Mouse (Mus musculus) activated CD4-positive, CD25-positive, alpha-beta regulatory T cell, adult 4 months (primary cell): ENCODE data around the gene Ski. TPM values are rescaled to one million over a fixed set of nuclear protein-coding genes. Genes with fewer than 3 reads are reported as not detected.

Experiments
- ATAC-seq: one replicate; pipeline ENCODE4 v1.8.0; 2017
- polyA plus RNA-seq, 2 experiments: library from polyadenylated mRNA; unstranded; fragments of 100-300 nt; shearing (Covaris generic); gene quantifications; one replicate each; pipeline ENCODE4 v1.2.1; 2017

Gene Ski
- polyA plus RNA-seq, 2 experiments from 2014 or later = 24.7 to 25.0 TPM

DNA sequence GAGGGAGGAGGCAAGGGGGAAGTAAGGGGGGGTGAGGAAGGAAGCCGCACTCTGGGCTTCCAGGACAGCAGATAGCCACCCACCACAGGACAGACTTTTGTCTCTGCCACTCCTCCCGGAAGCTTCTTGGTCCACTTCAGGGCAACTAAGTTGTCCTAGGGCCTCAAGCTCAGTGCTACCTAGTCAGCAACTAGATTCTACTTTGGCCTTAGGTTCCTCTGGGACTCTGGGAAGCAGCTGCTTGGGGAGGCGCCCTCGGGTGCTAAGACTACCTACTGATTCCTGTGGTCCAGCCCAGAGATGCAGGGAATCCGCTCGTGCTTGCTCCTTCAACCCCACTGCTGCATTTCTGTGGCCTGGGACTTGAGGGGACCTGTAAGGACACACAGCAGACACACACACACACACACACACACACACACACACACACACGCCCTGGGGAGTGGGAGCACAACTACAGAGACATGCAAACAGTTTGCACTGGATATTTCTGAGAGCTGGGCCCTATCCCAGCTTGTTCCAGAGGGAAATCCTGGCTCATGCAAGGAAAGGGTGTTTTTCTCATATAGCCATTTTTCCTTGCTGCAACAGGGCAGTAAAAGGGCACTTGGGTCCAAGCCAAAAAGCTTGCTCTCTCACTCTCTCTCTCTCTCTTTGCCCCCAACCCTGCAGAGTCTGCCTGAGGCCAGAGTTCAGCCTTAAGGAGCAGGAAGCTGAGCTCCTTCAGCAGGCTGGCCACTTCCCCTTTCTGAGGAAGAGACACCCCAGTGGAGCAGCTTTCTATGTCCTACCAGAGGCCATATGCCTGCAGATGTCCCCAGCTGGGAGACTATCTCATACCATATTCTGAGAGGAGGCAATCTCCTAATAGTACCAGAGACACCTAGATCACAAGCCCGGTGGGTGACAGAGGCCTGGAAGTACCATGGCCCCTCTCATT, 12.2 kb upstream of the Ski start:
- ATAC-seq = no peak

DNA sequence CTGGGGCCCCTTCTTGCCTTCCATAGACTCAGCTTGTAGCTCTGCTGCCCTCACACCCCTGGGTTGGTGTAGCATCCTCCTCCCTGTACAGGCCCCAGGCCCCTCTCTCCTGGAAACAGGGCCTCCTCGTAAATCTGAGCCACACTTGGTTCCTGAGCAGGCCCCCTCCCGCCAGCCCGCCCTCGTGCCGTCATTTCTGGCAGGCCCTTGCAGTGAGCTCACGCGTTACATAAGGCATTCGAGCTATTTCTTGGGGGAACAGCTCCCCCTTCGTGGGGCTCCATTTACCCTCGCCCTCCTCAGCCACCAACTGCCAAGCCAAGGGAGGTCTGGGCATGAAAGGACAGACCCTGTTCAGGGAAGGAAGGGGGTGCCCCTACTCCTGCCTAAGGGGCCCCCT, 11.5 kb upstream of the Ski start:
- ATAC-seq = no peak

DNA sequence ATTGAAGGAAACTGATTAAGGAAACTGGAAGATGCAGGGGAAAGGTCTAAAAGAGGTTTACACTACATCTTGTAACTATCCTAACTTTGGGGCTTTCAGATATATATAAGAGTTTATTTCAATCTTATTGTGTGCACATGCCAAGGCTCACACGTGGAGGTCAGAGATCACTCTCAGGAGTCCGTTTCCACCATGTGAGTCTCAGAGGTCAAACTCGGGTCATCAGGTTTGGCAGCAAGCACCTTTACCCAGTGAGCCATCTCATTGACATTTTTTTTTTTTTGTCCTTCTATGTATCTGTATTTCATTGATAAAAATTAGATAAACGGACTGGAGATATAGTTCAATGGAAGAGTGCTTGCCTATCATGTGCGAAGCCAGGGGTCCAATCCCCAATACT, 6.1 kb upstream of the Ski start:
- ATAC-seq = no peak

DNA sequence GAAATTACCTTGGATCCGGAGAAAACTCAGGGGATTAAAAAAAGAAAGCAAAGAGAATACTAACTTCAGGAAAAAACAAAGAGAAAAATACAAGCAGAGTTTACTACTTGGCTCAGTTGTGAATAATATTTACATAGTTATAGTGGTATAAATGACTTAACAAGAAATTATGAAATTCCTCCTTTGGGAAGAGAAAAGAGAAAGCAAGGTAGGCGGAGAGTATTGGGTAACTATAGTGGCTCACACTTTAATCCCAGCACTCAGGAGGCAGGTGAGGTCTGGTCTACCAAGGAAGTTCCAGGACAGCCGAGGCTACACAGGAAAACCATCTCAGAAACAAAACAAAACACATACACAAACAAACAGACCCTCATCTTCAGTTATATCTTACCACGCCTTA, 5.6 kb upstream of the Ski start:
- ATAC-seq = no peak

DNA sequence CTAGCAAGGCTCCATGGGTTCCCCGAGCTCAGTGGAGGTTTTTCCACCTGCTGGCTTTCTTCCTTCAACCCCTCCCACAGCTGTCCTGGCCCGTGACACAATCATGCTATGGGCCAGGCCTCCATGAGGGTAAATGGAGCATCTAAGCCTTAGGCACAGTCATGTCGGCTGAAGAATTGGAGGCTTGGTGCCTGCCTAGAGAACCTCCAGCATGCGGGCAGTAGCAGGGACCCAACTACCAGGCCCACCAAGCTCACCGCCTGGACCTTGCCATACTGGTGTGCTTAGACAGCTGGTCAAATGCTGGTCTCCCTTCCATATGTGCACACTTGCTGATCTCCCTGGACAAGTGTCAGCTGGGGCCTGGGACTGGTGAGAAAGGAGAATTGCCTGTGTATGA, 3.5 kb upstream of the Ski start:
- ATAC-seq = no peak

DNA sequence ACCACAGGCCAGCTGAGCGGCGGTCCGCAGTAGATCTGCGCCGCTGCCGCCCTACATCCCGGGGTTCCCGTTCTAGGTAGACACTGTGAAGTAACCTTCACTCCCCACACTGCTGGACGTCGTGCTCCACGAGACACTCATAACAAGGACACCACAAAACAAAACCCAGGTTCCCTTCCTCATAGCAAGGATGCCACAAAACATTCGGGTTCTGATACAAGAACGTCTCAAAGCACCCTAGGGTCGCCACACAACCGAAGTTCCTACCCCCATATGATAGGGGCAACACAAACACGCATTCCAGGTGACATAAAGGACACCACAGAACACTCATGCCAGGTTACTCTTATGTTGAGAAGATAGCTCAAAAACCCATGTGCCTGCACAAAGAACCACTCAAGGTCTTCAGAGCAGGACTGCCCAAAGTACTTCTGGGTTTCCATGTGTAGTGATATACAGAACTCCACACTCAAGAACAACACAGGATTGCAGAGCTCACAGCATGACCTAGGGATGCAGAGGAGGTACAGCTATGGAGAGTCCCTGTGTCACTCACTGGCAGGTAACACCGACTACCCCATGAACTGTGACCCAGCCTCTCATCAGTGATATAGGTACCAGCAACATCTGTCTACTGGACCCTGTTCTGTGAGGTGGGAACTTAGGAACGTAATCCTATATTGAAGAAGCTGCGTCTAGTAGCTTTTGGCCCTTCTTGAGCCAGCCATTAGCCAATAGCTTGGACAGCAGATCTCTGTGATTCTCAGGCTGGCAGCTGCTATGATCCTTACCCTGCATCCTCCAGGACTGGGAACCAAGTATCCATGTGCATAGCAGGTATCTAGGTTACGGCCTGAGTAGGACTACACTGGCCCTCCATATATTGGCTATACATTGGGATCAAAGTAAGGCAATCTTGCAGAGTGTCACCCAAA, 1.5 kb upstream of the Ski start:
- ATAC-seq = no peak

DNA sequence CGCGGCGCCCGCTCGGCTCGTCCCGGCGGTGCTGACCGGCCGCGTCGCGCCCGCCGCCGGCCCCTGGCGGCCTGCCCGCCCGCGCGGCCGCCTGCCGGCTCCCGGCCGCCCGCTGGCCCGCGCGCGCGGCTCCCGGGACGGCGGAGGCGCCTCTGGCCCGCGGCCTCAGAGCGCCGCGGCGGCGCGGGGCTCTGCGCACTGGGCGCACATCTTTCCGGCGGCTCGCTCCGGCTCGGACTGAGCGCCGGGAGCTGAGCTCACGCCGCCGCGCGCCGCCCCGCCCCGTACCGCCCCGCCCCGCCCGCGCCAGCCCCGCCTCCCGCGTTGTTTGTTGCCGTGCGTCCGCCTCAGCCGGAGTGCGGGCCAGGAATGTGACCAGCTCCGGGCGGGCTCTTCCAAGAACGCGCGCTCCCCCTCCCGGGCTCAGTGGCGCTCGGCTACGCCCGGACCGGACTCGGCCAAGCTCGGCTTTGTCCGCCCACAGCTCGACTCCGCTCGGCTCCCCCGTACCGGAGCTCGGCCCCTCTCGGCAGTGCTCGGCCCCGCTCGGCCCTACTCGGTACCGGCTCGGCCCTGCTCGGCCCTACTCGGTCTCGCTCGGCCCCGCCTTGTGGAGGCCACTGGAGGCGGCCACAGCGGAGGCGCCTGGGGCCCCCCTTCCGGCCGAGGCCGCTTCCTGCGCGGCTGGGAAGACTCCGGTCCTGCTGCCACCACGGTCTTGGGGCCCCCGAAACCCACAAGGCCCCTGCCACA, 625 bp upstream of the Ski start:
- peak; percentile 89 for ATAC-seq

DNA sequence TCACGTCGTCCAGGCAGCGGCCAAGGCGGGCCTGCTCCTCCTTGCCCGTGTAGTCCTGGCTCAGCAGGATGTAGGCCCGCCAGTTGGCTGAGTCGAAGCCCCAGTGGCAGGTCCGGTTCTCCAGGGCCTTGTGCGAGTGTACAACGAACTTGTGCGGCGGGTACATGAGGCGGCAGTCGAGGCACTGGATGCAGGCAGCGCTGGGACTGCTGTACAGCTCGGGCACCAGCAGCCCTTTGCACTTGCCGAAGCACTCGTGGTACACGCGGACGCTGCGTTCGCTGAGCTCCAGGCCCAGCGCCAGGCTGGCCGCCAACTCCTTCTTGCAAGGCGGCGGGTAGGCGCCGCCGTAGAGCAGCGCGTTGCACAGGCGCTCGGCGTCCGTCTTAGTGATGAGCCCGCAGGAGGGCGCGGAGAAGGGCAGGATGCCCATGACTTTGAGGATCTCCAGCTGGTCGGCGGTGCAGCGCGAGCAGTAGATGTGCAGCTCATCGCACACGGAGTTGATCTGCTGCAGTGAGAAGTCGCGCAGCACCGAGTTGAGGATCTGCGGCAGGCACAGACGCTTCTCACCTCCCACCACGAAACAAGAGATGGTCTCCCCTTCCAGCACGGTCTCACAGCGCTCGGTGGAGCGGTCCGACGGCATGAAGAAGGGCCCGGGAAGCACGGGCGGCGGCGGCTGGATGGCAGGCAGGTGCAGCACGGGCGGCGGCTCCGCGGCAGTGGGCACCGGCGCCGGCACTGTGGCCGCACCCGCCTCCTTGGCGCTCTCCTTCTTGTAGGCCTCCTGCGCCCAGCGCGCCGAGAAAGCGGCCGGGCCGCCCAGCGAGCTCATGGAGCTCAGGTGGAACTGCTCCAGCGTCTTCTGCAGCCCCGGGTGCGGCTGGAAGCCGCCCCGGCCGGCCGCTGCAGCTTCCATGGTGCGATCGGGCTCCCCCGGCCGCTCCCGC, 517 bp downstream of the Ski start:
- ATAC-seq = no peak

DNA sequence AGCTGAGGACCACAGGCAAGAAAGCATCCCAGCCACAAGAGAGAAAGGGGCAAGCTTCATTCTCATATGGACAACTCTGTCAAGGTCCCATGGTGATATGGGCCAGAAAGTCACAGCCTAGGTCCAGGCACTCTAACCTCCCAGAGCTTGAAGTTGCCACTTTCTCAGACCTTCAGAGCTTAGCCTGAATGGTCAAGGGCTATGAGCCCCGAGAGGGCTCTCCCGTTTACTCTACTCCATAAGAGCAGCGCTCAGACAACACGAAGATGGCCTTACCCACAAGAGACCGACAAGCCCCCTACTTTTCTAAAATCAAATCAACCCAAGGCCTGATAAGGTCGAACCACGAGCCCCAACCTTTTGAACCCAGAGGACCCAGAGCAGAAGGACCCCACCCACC, 1.3 kb downstream of the Ski start:
- ATAC-seq = no peak

DNA sequence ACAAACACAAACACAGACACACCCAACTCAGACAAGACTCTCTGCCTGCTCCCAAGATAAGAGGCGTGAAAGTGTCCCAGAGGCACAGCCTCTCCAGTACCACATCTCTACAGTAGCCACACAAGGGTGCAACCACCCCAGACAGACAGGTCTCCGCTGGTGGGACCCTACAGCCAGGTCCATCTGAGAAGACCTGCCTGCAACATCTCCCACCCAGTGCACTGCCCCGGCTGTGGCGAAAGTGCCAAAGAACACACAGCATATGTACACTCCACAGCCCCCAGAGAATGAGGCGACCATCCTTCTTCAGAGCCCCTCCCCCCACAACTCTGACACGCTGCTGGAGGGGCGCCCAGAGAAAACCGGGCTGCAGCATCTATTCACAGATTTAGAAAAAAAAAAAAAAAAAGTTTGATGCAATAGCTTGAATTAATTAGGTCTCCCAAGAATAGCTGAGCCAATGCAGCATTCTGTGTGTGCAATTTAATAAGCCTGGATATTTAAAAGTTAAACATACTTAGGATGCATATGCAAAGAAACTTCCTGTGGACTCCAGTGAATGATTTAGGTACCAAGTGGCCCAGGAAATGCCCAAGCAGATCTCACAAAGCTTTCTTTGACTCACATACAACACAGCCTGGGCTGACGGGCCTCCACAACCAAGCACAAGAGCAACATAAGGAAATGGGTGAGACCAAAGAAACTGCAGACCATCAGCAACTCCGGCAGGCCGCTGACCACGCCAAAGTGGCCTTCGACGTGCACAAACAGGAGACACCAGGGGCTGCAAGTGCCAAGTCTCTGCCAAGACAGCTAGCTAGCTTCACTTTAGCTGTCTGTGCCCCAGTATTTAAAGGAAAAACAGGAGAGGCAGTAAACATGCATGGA, 1.9 kb downstream of the Ski start:
- ATAC-seq = no peak

DNA sequence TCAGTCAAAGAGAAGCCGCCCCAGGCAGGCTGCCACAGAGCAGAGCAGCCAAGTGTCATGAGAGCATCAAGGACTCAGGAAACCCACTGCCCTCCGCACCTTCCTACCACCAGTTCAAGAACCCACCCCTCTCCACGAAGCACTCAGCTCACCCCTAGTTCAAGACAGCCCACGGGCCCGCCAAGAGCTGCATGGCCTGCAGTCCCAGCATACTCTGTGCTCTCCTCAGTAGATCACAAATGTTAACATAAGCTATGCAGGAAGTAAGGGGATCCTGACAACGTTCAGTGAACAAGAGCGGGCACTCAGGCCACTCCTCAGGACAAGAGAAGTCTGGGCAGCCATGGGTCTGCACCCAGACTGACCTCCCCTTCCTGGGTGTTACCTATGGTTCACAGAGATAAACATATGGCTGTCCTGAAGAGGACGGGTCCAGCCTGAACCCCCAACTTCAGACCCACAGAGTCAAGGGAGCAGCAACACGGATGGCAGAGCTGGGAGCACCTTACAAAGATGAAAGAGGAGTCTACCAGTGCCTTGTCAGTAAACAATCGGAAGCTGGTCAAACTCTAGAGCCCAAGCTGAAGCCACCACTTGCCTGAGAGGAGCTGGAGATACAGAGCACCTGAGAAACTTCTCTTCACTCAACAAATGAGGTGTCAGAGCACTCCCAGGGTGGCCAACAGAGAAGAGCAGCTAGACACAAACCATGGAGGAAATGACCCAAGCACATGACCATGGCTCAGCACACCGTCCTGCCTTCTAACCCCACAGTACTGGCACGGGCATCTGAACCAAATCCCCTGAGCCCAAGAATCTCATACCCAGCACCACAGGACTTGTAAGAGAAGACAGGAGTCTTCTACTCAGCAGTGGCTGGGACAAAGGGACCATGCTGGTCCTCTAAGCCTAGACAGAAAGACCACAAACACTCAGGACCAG, 2.9 kb downstream of the Ski start:
- no peak for ATAC-seq

DNA sequence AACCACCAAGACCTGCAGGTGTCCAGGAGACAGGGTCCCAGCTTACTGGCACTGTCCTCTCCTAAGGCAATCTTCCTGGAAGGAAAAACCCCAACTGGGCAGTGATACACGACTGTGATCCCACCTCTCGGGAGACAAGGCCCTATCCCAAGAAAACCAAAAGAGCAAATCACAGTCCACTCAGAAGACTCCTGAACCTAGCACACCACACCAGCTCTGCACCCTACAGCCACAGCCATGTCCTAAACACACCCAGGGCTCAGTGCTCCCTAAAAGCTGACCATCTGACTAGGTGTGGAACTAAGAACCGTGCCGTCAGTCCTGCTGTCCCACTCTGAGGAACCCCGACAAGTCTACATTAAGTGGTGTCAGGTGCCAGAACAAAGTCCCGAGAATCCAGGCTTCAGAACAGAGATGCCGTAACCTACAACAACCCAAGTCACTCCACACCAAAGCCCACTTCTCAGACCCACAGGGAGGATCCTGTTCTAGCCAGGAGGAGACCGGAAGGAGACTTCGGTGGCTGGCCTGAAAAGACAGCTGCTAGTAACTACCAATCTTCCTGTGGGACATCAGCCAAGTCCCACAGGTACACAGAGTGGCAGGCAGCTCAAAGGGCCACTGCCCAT, 4.2 kb downstream of the Ski start:
- no peak for ATAC-seq

DNA sequence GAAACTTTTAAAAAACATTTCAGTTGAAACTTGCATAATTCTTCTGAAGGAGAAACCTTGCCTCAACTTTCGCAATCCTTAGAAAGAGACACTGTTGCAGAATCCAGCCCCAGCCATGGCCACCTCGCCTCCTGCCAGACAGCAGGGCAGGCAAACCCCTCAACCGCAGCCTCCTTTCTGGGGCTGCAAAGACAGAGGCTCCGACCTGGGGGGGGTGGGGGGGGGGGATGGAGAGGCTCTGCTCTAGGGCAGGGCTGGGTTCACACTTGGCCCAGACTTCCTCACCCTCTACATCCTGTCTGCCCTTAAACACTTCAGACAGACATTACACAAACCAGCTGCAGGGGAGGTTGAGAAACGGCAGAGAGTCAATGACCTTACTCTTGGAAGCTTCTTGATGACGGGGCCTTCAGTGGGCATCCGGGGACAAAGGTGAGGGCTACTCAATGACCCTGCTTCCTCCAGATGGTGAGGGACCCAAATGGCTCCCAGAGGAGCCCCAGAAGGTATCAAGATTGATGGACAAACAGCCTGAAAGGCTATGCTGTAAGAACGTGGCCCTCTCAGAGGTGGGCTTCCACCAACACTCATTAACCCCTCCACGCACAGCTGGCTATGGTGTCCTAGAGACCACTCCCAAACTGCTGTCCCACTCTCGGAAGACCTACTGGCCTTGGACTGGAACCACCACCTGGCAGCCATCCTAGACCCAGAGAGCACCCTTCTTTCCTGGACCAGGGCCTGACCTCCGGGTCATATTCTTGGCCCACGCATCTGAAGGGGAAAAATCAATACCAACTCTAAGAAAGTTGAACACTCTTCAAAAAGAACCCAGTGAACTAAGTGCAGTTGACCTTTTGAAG, 4.9 kb downstream of the Ski start:
- peak; percentile 74 for ATAC-seq

DNA sequence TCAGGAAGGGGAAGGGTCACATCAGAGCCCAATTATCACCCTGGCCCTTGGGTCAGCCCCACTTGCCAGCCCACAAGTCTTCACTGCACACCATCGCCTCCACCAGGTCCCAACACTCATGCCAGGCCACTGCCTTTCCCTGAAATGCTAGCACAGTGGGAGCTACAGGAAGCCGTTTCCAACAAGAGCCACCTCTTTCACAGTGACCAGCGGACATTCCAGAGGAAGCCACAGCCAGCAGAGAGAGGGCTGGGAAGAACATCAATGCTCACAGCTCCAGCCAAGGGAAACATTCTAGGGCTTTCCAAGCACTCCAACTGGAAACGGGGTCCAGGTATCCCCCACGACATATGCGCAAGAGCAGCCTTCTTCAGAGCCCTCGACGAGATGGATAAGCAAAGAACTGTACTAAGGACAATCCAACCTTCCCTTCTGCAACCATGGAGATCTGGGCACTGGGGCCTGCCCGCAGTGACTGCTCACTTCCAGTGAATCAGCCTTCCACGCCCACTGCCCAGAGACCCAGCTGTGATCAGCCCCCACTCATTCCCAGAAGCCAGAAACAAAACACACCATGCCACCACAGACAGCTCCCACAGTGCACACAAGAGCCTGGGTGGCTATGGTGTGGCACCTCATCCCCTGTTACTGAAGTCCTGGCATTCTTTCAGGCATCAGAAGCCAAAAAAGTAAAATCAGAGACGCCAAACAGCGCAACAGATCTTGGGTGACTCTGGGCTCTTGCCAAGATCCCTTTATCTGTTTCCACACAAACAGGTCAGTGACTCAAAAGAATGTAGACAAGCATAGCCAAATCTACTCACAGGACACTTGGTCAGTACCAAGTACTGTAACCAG, 6.4 kb downstream of the Ski start:
- ATAC-seq = no peak

DNA sequence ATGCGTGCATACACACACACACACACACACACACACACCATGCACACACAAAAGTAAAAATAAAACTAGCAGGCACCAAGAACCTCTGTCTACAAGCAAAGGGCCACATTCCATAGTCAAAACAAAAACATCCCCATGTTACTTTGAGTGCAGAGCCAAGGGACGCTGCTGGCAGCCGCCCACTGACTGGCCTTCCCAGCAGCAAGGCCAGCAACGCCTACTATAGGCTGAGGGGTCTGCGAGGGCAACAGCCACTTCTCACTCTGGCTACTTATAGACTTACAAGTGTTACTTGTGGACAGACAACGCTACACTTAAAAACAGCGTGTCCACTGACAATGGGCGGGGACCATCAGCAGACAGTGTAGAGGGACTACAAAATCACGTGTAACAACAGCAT, 7.2 kb downstream of the Ski start:
- ATAC-seq = no peak

DNA sequence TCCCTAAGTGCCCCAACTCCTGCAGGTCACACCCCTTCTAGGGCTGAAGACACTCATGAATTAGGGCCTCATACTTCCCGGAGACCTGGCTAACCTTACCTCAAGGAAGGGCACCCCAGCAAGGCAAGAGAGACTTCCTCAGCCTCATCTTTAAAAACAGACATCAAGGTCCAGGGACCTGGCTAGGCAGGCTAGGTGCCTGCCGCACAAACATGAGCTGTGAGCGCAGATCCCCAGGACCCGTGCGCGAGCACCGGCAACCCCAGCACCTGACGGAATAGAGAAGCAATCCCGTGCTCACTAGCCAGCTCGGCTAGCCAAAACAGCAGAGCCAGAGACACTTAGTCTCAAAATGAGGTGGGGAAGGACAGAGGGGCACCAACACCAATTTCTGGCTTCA, 7.6 kb downstream of the Ski start:
- no peak for ATAC-seq

DNA sequence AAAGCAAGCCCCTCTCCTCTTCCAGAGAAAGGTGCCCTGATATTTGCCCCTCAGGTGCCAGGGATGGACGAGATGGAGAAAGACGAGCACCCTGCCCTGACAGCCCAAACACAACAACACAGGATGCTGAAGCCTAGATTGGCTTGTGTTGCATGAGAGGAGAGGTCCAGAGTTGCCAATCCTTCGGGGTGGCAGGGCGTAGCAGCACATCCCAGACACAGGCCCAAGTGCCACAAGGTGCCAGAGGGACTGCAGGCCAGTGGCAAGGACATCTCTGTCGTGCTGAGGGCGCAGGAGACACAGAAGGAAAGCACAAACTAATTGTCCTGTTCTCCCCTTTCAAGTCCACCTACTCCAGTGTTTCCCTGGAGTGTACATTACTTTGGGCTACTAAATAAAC, 8.2 kb downstream of the Ski start:
- ATAC-seq = no peak
